Mouse (Mus musculus): Measurements from ENCODE around the gene Trcg1. TPM values are rescaled to one million over a fixed set of nuclear protein-coding genes. Genes with fewer than 3 reads are reported as not detected.

The Trcg1 gene
- total RNA-seq, 2 experiments from 2014 or later, result not detected

- no peak for DNase-seq (ENCODE audit: low spot score in 2 of 2)
Measured at GRCm38 (mm10) chr9:57232341-57232940, 3.9 kb upstream of the Trcg1 start.

GRCm38 (mm10) chr9:57233142-57233541 is 3.2 kb upstream of the Trcg1 start:
- no peak for DNase-seq (ENCODE audit: low spot score in 2 of 2)

- no peak for DNase-seq (ENCODE audit: low spot score in 2 of 2)
Measured at GRCm38 (mm10) chr9:57233767-57234166, 2.6 kb upstream of the Trcg1 start.

- DNase-seq (ENCODE audit: low spot score in 2 of 2), result no peak
Measured at GRCm38 (mm10) chr9:57237705-57238104, 1.3 kb downstream of the Trcg1 start.

- no peak for DNase-seq (ENCODE audit: low spot score in 2 of 2)
Measured at GRCm38 (mm10) chr9:57238220-57238619, 1.9 kb downstream of the Trcg1 start.

- DNase-seq (ENCODE audit: low spot score in 2 of 2), result no peak
Measured at GRCm38 (mm10) chr9:57241111-57241510, 4.8 kb downstream of the Trcg1 start.

GRCm38 (mm10) chr9:57242916-57243315 is 6.6 kb downstream of the Trcg1 start:
- no peak for DNase-seq (ENCODE audit: low spot score in 2 of 2)

GRCm38 (mm10) chr9:57244106-57244685 is 7.8 kb downstream of the Trcg1 start:
- no peak for DNase-seq (ENCODE audit: low spot score in 2 of 2)

GRCm38 (mm10) chr9:57246482-57246881 is 10.1 kb downstream of the Trcg1 start:
- DNase-seq (ENCODE audit: low spot score in 2 of 2), result no peak

- DNase-seq (ENCODE audit: low spot score in 2 of 2), result no peak
Measured at GRCm38 (mm10) chr9:57247201-57247671, 10.9 kb downstream of the Trcg1 start.

- DNase-seq (ENCODE audit: low spot score in 2 of 2), result no peak
Measured at GRCm38 (mm10) chr9:57248030-57248942, 11.9 kb downstream of the Trcg1 start.

GRCm38 (mm10) chr9:57250026-57250425 is 13.7 kb downstream of the Trcg1 start:
- DNase-seq (ENCODE audit: low spot score in 2 of 2), result no peak

- DNase-seq (ENCODE audit: low spot score in 2 of 2), result no peak
Measured at GRCm38 (mm10) chr9:57251139-57251538, 14.8 kb downstream of the Trcg1 start.

- DNase-seq (ENCODE audit: low spot score in 2 of 2), result no peak
Measured at GRCm38 (mm10) chr9:57254061-57254460, 17.7 kb downstream of the Trcg1 start.

GRCm38 (mm10) chr9:57254823-57255495 is 18.6 kb downstream of the Trcg1 start:
- DNase-seq (ENCODE audit: low spot score in 2 of 2), result no peak

- DNase-seq (ENCODE audit: low spot score in 2 of 2), result no peak
Measured at GRCm38 (mm10) chr9:57256309-57256708, 20.0 kb downstream of the Trcg1 start.

GRCm38 (mm10) chr9:57256861-57257260 is 20.5 kb downstream of the Trcg1 start:
- no peak for DNase-seq (ENCODE audit: low spot score in 2 of 2)

- DNase-seq (ENCODE audit: low spot score in 2 of 2), result no peak
Measured at GRCm38 (mm10) chr9:57257627-57258026, 21.3 kb downstream of the Trcg1 start.

GRCm38 (mm10) chr9:57259736-57260135 is 23.4 kb downstream of the Trcg1 start:
- peak; percentile 96 to 97 for DNase-seq (ENCODE audit: low spot score in 2 of 2)

- no peak for DNase-seq (ENCODE audit: low spot score in 2 of 2)
Measured at GRCm38 (mm10) chr9:57260940-57261339, 24.6 kb downstream of the Trcg1 start.

- peak; percentile 58 to 64 for DNase-seq (ENCODE audit: low spot score in 2 of 2)
Measured at GRCm38 (mm10) chr9:57261516-57261912, 25.2 kb downstream of the Trcg1 start.

Measured in adrenal gland, adult 18-20 months (tissue).